Mouse (Mus musculus): ENCODE measurements around the gene Slc25a43. TPM values are rescaled to one million over a fixed set of nuclear protein-coding genes. Genes with fewer than 3 reads are reported as not detected.

Slc25a43 gene
- polyA plus RNA-seq, 1 experiment from 2014 or later, result 0.96 TPM

Other genes starting within 250 kb of the Slc25a43 start
- gene Pgrmc1, start 145.5 kb upstream of the Slc25a43 start, polyA plus RNA-seq (2014; fragmentation: Nextera tagmentation; extraction: Ambion mirVana), result 615 and 669 TPM in 2 replicates
- gene Akap17b, start 98.3 kb upstream of the Slc25a43 start, polyA plus RNA-seq (2014; fragmentation: Nextera tagmentation; extraction: Ambion mirVana), result 6.6 and 6.8 TPM in 2 replicates
- 568 TPM in 2 replicates for gene Slc25a5, start 52.0 kb downstream of the Slc25a43 start, polyA plus RNA-seq (2014; fragmentation: Nextera tagmentation; extraction: Ambion mirVana)
- 132 and 134 TPM in 2 replicates for gene Ube2a, start 130.2 kb downstream of the Slc25a43 start, polyA plus RNA-seq (2014; fragmentation: Nextera tagmentation; extraction: Ambion mirVana)
- 24.6 and 25.3 TPM in 2 replicates for gene C330007P06Rik, start 130.5 kb downstream of the Slc25a43 start, polyA plus RNA-seq (2014; fragmentation: Nextera tagmentation; extraction: Ambion mirVana)
- gene Nkrf, start 159.2 kb downstream of the Slc25a43 start, polyA plus RNA-seq (2014; fragmentation: Nextera tagmentation; extraction: Ambion mirVana), result 21.4 and 24.6 TPM in 2 replicates
- gene Sept6, start 248.1 kb downstream of the Slc25a43 start, polyA plus RNA-seq (2014; fragmentation: Nextera tagmentation; extraction: Ambion mirVana), result 70.7 and 76.1 TPM in 2 replicates

All from hindbrain, embryonic 14.5 days (tissue).